Mouse (Mus musculus) heart, embryonic 14.5 days (tissue): ENCODE measurements around the gene Thtpa. TPM values are rescaled to one million over a fixed set of nuclear protein-coding genes. Genes with fewer than 3 reads are reported as not detected.

Experiments used
- polyA plus RNA-seq: library from polyadenylated mRNA; unstranded; fragments of >200 nt; fragmentation: Nextera tagmentation; extraction: Ambion mirVana; gene quantifications from 2 replicates; pipeline ENCODE4 v1.2.1, GENCODE M21; 2014

Gene Thtpa
- polyA plus RNA-seq, 1 experiment from 2014 or later: 15.1 TPM

Other genes with a start within 250 kb of the Thtpa start
- gene Homez, start 223.8 kb upstream of the Thtpa start, polyA plus RNA-seq: 8.2 and 9.5 TPM in 2 replicates
- gene Ppp1r3e, start 217.2 kb upstream of the Thtpa start, polyA plus RNA-seq: 1.7 and 1.9 TPM in 2 replicates
- gene Bcl2l2, start 211.4 kb upstream of the Thtpa start, polyA plus RNA-seq: 3.0 and 4.3 TPM in 2 replicates
- gene Gm20521, start 211.3 kb upstream of the Thtpa start, polyA plus RNA-seq: not detected in 2 replicates
- gene Pabpn1, start 202.3 kb upstream of the Thtpa start, polyA plus RNA-seq: 80.6 and 83.8 TPM in 2 replicates
- 18.5 and 25.6 TPM in 2 replicates for gene Slc22a17, start 181.7 kb upstream of the Thtpa start, polyA plus RNA-seq
- gene Efs, start 168.7 kb upstream of the Thtpa start, polyA plus RNA-seq: 12.2 and 14.6 TPM in 2 replicates
- gene Il25, start 162.1 kb upstream of the Thtpa start, polyA plus RNA-seq: not detected in 2 replicates
- gene Cmtm5, start 158.5 kb upstream of the Thtpa start, polyA plus RNA-seq: 0.58 and 0.72 TPM in 2 replicates
- gene Myh6, start 127.9 kb upstream of the Thtpa start, polyA plus RNA-seq: 2,542 and 2,728 TPM in 2 replicates
- gene Gm17428, start 117.9 kb upstream of the Thtpa start, polyA plus RNA-seq: not detected in 2 replicates
- gene Myh7, start 100.2 kb upstream of the Thtpa start, polyA plus RNA-seq: 5,319 and 5,796 TPM in 2 replicates
- gene Ngdn, start 79.3 kb upstream of the Thtpa start, polyA plus RNA-seq: 53.8 and 54.9 TPM in 2 replicates
- gene Zfhx2, start 2.5 kb upstream of the Thtpa start, polyA plus RNA-seq: 2.6 and 3.0 TPM in 2 replicates
- 7.6 and 8.6 TPM in 2 replicates for gene Ap1g2, start 11.8 kb downstream of the Thtpa start, polyA plus RNA-seq
- gene Jph4, start 22.2 kb downstream of the Thtpa start, polyA plus RNA-seq: 0.05 and 0.18 TPM in 2 replicates
- gene Dhrs2, start 127.2 kb downstream of the Thtpa start, polyA plus RNA-seq: not detected in 2 replicates